Mouse (Mus musculus) heart, adult 2 months (tissue): ENCODE results near the gene March5. TPM values are rescaled to one million over a fixed set of nuclear protein-coding genes. Genes with fewer than 3 reads are reported as not detected.
A peak's percentile ranks its signal among the peaks of the same experiment; 100 is the strongest.
"Not testable (repeated sequence)": the region's sequence is repeated elsewhere in the genome, so short reads cannot be mapped to it uniquely, and the experiment has no call there.

Experiments used
- DNase-seq, 2 experiments: peaks; one replicate each; pipeline ENCODE4 v3.0.0; 2021
- H3K27ac ChIP-seq: fragments of 200-600 bp; 2 replicates; pipeline ENCODE4 v1.8.1; 2022
- H3K27me3 ChIP-seq: fragments of 200-500 bp; 2 replicates; pipeline ENCODE4 v1.6.1; 2012; ENCODE audit warnings: mild to moderate bottlenecking, low read length, inconsistent platforms, mixed read lengths; ENCODE audit not compliant: control insufficient read depth, insufficient read depth
- H3K36me3 ChIP-seq: fragments of 200-500 bp; 2 replicates; pipeline ENCODE4 v1.6.1; 2012; ENCODE audit warnings: low read length, inconsistent platforms; ENCODE audit not compliant: control insufficient read depth, insufficient read depth
- H3K4me1 ChIP-seq: fragments of 200-500 bp; 2 replicates; pipeline ENCODE4 v1.6.1; 2011; ENCODE audit warnings: low read length; ENCODE audit not compliant: control insufficient read depth, insufficient read depth
- H3K4me3 ChIP-seq: fragments of 200-600 bp; 2 replicates; pipeline ENCODE4 v1.8.1; 2022
- H3K79me2 ChIP-seq: fragments of 200-500 bp; replicated peaks from 2 replicates; pipeline ENCODE4 v1.6.1; 2012; ENCODE audit warnings: mild to moderate bottlenecking, inconsistent platforms, low read length, moderate library complexity, mixed read lengths; ENCODE audit not compliant: control insufficient read depth, insufficient read depth
- H3K9ac ChIP-seq: fragments of 200-500 bp; 2 replicates; pipeline ENCODE4 v1.6.1; 2012; ENCODE audit warnings: low read depth, mild to moderate bottlenecking, control low read depth, inconsistent platforms, low read length, mixed read lengths
- CTCF ChIP-seq: fragments of 200-600 bp; IDR thresholded peaks from 2 replicates; pipeline ENCODE4 v1.8.1; 2022; ENCODE audit warnings: antibody characterized with exemption, mild to moderate bottlenecking, moderate library complexity
- EP300 ChIP-seq: fragments of 200-500 bp; IDR thresholded peaks from 2 replicates; pipeline ENCODE4 v1.6.1; 2011; ENCODE audit warnings: low read depth, low read length, control low read depth; ENCODE audit not compliant: insufficient read depth
- POLR2A ChIP-seq: fragments of 200-500 bp; IDR thresholded peaks from 2 replicates; pipeline ENCODE4 v1.6.1; 2011; ENCODE audit warnings: mild to moderate bottlenecking, low read depth, low read length, control low read depth; ENCODE audit not compliant: insufficient read depth
- WGBS: fragments of 180-500 bp; shearing (Covaris S2); methylation state at CpG from one replicate; pipeline ENCODE4 v1.1.7; 2018; 5-methylcytosine and 5-hydroxymethylcytosine counted together
- intact Hi-C: fragments of 180-260 bp; cut with DNase I; formaldehyde crosslinking; loops from one replicate; pipeline ENCODE4 v1.15.1; 2025
- polyA plus RNA-seq: library from polyadenylated mRNA; depleted of rRNA; stranded (reverse); fragments of >200 nt; gene quantifications from 2 replicates; pipeline ENCODE4 v1.2.3, GENCODE M21; 2012
- total RNA-seq, 2 experiments: library from RNA; stranded (reverse); gene quantifications; 2 replicates each; pipeline ENCODE4 v1.2.3; 2021

March5 gene
- total and polyA plus RNA-seq, 3 experiments = 32.6 to 84.8 (median 79.7) TPM

GRCm38 (mm10) chr19:37214711-37215110 lies 7.4 kb downstream of the March5 start:
- Histone ChIP-seq H3K4me3 (peak overlapping the region; percentile 9; the same call in 1 of the 2 replicates), H3K9ac (no peak overlapping the region), H3K36me3 (peaks cover 19% of the 10 kb centered on the region), H3K27ac (peak overlapping the region; percentile 39), H3K27me3 (no peaks in the 10 kb centered on the region), H3K4me1 (peaks cover 2% of the 10 kb centered on the region), H3K79me2 (peaks cover 2% of the 10 kb centered on the region)
- WGBS = 6% methylated on average over 2 of the region's 2 CpGs
- intact Hi-C loops = no loop called here
- TF ChIP-seq EP300 (no peak), CTCF (no peak), POLR2A (no peak)
- peak in 1 of 2 experiments; percentile 14 for DNase-seq

DNA sequence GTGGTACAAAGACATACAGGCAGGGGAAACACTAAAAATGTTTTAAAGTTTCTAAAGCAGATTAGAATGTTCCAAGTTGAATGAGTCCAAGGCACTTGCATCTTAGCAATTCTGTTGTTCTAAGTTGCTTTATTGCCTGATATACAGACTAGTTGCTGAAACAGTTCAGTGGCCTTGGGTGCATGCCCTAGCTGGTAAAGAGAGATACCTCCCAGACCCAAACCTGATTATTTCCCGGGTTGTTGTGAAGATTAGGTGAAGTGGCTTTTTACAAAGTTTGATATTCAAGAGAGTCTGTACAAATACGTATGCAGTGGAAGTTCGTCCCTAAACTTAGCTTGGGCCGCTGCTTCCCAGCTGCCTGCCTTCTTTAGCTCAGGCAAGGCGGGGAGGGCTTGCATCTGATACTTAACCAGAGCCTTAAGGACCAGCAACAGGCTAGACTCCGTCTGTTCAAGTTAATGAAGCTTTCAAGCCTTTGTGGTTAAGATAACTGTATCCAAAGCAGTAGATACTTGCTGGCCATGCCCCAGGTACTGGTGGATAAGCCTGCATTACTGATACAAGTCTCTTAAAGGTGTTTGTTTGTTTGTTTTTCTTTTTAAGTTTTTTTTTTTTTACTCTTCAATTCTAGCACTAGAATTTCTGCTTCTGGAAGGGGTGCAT lies 18.0 kb downstream of the March5 start:
- TF ChIP-seq POLR2A = no peak
- no peak for TF ChIP-seq CTCF
- no peak for TF ChIP-seq EP300
- Histone ChIP-seq H3K27ac (no peak overlapping the region), H3K4me1 (no peaks in the 10 kb centered on the region), H3K27me3 (no peaks in the 10 kb centered on the region), H3K36me3 (0 out of 2 replicates have a peak, but pooled peaks cover 2% of the 10 kb centered on the region), H3K79me2 (no peaks in the 10 kb centered on the region), H3K9ac (no peak overlapping the region), H3K4me3 (no peak overlapping the region)
- DNase-seq = no peak
- intact Hi-C loops = no loop called here
- WGBS = 73% methylated on average over 6 of the region's 6 CpGs

- H3K4me3 ChIP-seq, H3K27ac ChIP-seq: not testable (repeated sequence)
Measured at GRCm38 (mm10) chr19:37232598-37232997, 25.3 kb downstream of the March5 start.

DNA sequence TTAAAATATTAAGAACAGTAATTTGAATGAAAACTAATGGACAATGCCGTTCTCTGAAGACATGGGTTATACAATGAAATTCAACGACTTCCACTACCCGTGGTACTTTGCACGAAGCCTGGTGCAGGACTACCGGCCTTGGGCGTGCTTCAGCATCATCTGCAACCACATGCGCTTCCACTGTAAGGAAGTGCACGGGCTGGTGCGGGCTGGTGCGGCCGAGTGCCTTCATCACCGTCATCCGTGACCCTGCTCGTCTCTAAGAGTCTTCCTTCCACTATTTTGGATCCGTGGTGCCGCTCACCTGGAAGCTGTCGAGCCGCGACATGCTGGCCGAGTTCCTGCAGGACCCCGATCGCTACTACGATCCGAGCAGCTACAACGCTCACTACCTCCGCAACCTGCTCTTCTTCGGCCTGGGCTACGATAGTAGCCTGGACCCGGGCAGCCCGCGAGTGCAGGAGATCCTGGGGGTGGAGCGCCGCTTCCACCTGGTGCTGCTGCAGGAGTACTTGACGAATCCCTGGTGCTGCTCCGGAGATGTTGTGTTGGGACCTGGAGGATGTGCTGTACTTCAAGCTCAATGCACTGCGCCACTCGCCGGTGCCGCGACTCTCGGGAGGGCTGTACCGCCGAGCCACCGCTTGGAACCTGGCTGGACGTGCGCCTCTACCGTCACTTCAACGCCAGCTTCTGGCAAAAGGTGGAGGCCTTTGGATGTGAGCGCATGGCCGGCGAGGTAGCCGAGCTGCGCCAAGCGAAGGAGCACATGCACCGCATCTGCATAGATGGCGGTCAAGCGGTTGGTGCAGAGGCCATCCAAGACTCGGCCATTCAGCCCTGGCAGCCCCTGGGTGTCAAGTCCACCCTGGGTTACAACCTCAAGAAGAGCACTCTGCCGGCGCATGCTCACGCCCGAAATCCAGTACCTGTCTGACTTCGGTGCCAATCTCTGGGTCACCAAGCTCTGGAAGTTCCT lies 26.5 kb downstream of the March5 start:
- 6% methylated on average over 63 of the region's 63 CpGs for WGBS

More at GRCm38 (mm10) chr19:37232598-37232997, 25.3 kb downstream of the March5 start:
- DNase-seq, intact Hi-C loops, H3K4me1 ChIP-seq, H3K9ac ChIP-seq, H3K36me3 ChIP-seq, H3K79me2 ChIP-seq: not testable (repeated sequence)
- WGBS = 74% methylated on average over 9 of the region's 9 CpGs
- H3K27me3 ChIP-seq = peaks cover 11% of the 10 kb centered on the region

GRCm38 (mm10) chr19:37235818-37236217 lies 28.5 kb downstream of the March5 start:
- intact Hi-C loops = loop anchor here (1.0 kb wide), 1 partner anchor 265 kb away; no protein-coding TSS in a partner anchor
- WGBS = 48% methylated on average over 8 of the region's 8 CpGs

More for the DNA sequence above, 26.5 kb downstream of the March5 start:
- intact Hi-C loops = no loop called here
- Histone ChIP-seq H3K79me2 (no peaks in the 10 kb centered on the region), H3K36me3 (no peaks in the 10 kb centered on the region), H3K9ac (no peak overlapping the region), H3K27me3 (peaks cover 11% of the 10 kb centered on the region), H3K4me1 (no peaks in the 10 kb centered on the region), H3K4me3 (peak overlapping the region; percentile 15; the same call in 1 of the 2 replicates), H3K27ac (no peak overlapping the region)
- TF ChIP-seq POLR2A (no peak), EP300 (no peak), CTCF (no peak)
- DNase-seq = no peak

GRCm38 (mm10) chr19:37237306-37237705 lies 30.0 kb downstream of the March5 start:
- Histone ChIP-seq H3K36me3 (no peaks in the 10 kb centered on the region), H3K27me3 (peaks cover 11% of the 10 kb centered on the region), H3K79me2 (no peaks in the 10 kb centered on the region), H3K4me3 (no peak overlapping the region), H3K4me1 (no peaks in the 10 kb centered on the region), H3K27ac (no peak overlapping the region), H3K9ac (no peak overlapping the region)
- 56% methylated on average over 5 of the region's 5 CpGs for whole genome bisulfite sequencing
- intact Hi-C loops = no loop called here
- TF ChIP-seq POLR2A (no peak), CTCF (no peak), EP300 (no peak)
- no peak for DNase-seq

More at GRCm38 (mm10) chr19:37235818-37236217, 28.5 kb downstream of the March5 start:
- no peak overlapping the region for H3K9ac ChIP-seq
- TF ChIP-seq CTCF = no peak
- no peak for TF ChIP-seq EP300
- TF ChIP-seq POLR2A = no peak
- H3K27ac ChIP-seq = no peak overlapping the region
- no peaks in the 10 kb centered on the region for H3K79me2 ChIP-seq
- peaks cover 11% of the 10 kb centered on the region for H3K27me3 ChIP-seq
- no peak overlapping the region for H3K4me3 ChIP-seq
- no peaks in the 10 kb centered on the region for H3K4me1 ChIP-seq
- no peaks in the 10 kb centered on the region for H3K36me3 ChIP-seq
- no peak for DNase-seq
